Mouse (Mus musculus): ENCODE results near the gene Kif1b. TPM values are rescaled to one million over a fixed set of nuclear protein-coding genes. Genes with fewer than 3 reads are reported as not detected.
A peak's percentile ranks its signal among the peaks of the same experiment; 100 is the strongest.
"Not testable (repeated sequence)": the region's sequence is repeated elsewhere in the genome, so short reads cannot be mapped to it uniquely, and the experiment has no call there.

The Kif1b gene
- polyA plus RNA-seq, 1 experiment from 2014 or later, result 5.1 TPM

DNA sequence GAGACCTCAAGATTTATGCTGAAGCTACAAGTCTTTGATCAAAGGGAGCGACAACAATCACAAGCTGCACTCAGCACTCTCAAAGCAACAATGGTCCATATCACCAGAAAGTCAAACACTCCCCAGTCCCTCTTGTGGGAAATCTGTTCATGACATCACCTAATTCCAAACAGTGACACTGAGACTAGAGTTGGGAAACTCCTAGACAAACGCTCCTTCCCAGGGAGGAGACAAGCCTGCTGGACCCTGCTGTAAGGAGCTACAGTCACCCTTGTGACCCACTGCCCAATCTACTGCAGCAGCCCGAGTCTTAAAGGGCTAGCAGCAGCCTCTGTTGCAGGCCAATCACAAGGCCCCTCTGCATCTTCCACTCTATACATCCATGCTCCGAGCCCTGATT, 127.9 kb downstream of the Kif1b start:
- H3K4me1 ChIP-seq (replicated peaks), result peaks cover 4% of the 10 kb centered on the region
- no peaks in the 10 kb centered on the region for H3K27me3 ChIP-seq
- peaks cover 17% of the 10 kb centered on the region for H3K36me3 ChIP-seq
- H3K27ac ChIP-seq, result peak overlapping the region; percentile 53
- no peak overlapping the region for H3K9ac ChIP-seq
- DNase-seq (no peak), ATAC-seq (ENCODE audit: low read depth) (no peak)
- H3K9me3 ChIP-seq (replicated peaks), result no peaks in the 10 kb centered on the region
- no peak overlapping the region for H3K4me2 ChIP-seq
- H3K4me3 ChIP-seq (replicated peaks), result no peak overlapping the region
- WGBS (ENCODE audit: insufficient replicate concordance), result 59% methylated on average over 4 of the region's 4 CpGs

DNA sequence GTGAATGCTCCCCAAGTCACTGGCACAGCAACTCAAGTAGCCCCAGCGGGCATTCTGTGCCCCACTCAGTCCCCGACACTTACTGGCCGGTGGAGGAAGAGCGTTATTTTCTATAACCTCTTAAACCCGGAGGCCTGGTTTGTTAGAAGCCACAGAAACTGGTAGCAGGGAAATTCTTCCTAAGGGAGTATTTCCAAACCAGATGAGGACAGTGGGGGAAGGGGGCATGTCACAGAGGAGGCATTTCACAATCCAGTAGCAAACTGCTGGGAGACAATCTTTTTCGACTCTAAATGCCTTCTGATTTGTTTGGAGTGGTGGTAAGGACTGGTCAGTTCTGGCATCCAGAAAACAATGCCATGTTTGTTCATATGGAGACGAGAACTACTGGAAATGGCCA, 128.3 kb downstream of the Kif1b start:
- DNase-seq, result no peak

DNA sequence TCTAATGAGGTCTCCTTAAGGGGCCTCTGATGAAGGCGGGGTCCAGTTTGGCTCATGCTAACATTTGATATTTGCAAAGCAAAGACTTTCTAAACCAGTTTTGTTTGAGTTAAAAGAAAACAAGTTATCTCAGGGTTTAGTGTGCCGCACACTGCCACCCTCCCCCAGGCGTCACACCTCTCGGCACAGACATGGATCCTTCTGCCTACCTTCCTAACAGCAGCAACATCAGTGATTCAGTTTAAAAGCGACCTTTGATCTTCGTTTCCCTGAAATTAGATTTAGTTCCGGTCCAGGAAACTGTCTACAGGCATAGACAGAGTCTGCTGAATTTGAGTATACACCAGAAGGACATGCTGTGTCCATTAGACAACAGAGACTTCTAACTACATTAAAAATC, 129.2 kb downstream of the Kif1b start:
- DNase-seq, result no peak
- no peaks in the 10 kb centered on the region for H3K27me3 ChIP-seq
- peaks cover 5% of the 10 kb centered on the region for H3K4me1 ChIP-seq (replicated peaks)
- H3K4me2 ChIP-seq, result no peak overlapping the region
- 69% methylated on average over 7 of the region's 7 CpGs for WGBS (ENCODE audit: insufficient replicate concordance)
- H3K27ac ChIP-seq, result no peak overlapping the region
- no peak for ATAC-seq (ENCODE audit: low read depth)
- H3K36me3 ChIP-seq, result peaks cover 13% of the 10 kb centered on the region
- H3K4me3 ChIP-seq (replicated peaks), result no peak overlapping the region
- no peak overlapping the region for H3K9ac ChIP-seq
- no peaks in the 10 kb centered on the region for H3K9me3 ChIP-seq (replicated peaks)

More for the DNA sequence above, 128.3 kb downstream of the Kif1b start:
- no peaks in the 10 kb centered on the region for H3K27me3 ChIP-seq
- 69% methylated on average over 7 of the region's 7 CpGs for WGBS (ENCODE audit: insufficient replicate concordance)
- no peak for ATAC-seq (ENCODE audit: low read depth)
- H3K36me3 ChIP-seq, result peaks cover 17% of the 10 kb centered on the region
- H3K4me2 ChIP-seq, result no peak overlapping the region
- H3K27ac ChIP-seq, result peak overlapping the region; percentile 60
- H3K4me1 ChIP-seq (replicated peaks), result peaks cover 4% of the 10 kb centered on the region
- no peaks in the 10 kb centered on the region for H3K9me3 ChIP-seq (replicated peaks)
- H3K9ac ChIP-seq, result no peak overlapping the region
- H3K4me3 ChIP-seq (replicated peaks), result no peak overlapping the region

DNA sequence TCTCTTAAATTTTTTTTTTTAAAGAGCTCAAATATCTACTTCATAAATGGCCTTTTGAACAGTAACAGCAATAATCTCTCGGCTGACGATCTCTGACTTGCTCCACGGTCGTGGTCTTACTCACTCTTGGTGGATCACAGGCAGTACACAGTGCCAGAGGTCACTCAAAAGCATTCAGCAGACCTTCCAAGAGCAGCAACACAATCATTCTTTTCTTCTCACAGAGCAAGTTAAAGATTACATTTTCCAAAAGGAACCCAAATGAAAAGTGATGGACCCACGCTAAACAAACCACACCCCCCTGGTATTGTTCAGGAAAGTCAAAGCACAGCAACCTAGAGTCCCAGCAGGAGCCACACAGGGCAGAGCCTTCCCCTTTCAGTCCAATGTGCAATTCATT, 130.4 kb downstream of the Kif1b start:
- H3K27me3 ChIP-seq, result no peaks in the 10 kb centered on the region
- DNase-seq, result no peak
- H3K9me3 ChIP-seq (replicated peaks), result no peaks in the 10 kb centered on the region
- ATAC-seq (ENCODE audit: low read depth), result no peak
- no peak overlapping the region for H3K27ac ChIP-seq
- H3K9ac ChIP-seq, result no peak overlapping the region
- H3K36me3 ChIP-seq, result peaks cover 7% of the 10 kb centered on the region; the same call in 1 of the 2 replicates
- peaks cover 17% of the 10 kb centered on the region for H3K4me1 ChIP-seq (replicated peaks)
- no peak overlapping the region for H3K4me3 ChIP-seq (replicated peaks)
- no peak overlapping the region for H3K4me2 ChIP-seq
- WGBS (ENCODE audit: insufficient replicate concordance), result 66% methylated on average over 5 of the region's 5 CpGs

DNA sequence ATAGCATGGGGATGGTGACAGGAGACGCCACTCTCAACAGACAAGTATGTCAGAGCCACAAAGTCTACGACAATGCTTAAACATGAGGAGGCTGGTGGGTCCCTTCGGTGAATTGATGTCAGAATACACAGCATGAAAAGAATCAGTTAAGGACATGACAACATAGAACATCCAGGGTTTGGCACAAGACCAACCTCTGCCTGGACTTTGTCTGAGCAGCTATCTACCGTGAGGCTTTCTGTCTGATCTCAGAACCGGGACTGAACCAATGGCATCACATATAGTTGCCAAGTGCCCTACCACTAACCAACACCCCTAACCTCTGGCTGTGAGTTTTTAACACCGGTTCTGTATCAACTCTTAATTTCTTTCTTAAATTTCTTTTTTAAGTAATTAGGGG, 130.8 kb downstream of the Kif1b start:
- H3K4me3 ChIP-seq (replicated peaks), result no peak overlapping the region
- H3K27ac ChIP-seq, result no peak overlapping the region
- H3K9me3 ChIP-seq (replicated peaks), result no peaks in the 10 kb centered on the region
- H3K36me3 ChIP-seq, result peaks cover 3% of the 10 kb centered on the region; the same call in 1 of the 2 replicates
- H3K4me1 ChIP-seq (replicated peaks), result peaks cover 21% of the 10 kb centered on the region
- 72% methylated on average over 6 of the region's 6 CpGs for WGBS (ENCODE audit: insufficient replicate concordance)
- ATAC-seq (ENCODE audit: low read depth) (no peak), DNase-seq (no peak)
- no peak overlapping the region for H3K9ac ChIP-seq
- H3K27me3 ChIP-seq, result no peaks in the 10 kb centered on the region
- no peak overlapping the region for H3K4me2 ChIP-seq

DNA sequence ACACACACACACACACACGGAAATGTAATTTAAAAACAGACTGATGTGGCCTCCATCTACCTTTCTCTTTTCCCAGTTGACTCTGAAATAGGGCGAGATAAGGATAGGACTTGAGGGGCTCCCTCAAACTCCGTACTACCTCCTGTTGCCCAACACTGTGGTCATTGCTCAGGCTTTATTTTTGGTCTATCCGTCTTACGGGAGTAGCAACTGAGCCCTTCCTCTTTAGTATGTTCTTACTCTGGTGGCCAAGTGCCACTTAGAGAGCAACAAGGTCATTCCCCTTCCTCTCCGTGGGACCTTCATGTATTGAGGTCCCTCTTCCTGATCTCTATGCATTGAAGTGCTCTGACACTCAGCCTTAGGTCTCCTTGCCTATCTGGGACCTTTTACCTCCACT, 133.8 kb downstream of the Kif1b start:
- Histone ChIP-seq H3K36me3 (no peaks in the 10 kb centered on the region), H3K4me3 (replicated peaks) (no peak overlapping the region), H3K4me2 (no peak overlapping the region), H3K27ac (no peak overlapping the region), H3K9me3 (replicated peaks) (no peaks in the 10 kb centered on the region), H3K9ac (no peak overlapping the region), H3K27me3 (no peaks in the 10 kb centered on the region), H3K4me1 (replicated peaks) (peaks cover 32% of the 10 kb centered on the region)
- DNase-seq (no peak), ATAC-seq (ENCODE audit: low read depth) (no peak)
- WGBS (ENCODE audit: insufficient replicate concordance), result 46% methylated on average over 6 of the region's 6 CpGs

DNA sequence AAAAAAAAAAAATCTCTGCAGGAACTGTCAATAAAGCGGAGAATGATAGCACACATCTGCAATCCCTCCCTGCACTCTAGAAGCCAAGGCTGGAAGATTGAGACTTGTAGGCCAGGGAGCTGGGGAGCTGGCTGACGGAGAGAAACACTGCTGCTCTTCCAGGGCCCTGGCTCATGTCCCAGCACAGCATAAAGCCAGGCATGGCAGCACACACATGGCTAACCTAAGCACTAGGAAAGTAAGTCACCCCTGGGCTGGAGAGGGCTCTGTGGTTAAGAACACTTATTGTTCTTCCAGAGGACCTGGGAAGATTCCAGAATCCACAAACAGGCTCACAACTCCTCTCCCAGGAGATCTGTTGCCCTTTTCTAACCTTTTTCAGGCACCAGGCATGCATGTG, 134.8 kb downstream of the Kif1b start:
- Histone ChIP-seq H3K4me1 (replicated peaks) (peaks cover 40% of the 10 kb centered on the region), H3K36me3 (no peaks in the 10 kb centered on the region), H3K4me2 (no peak overlapping the region), H3K27me3 (no peaks in the 10 kb centered on the region), H3K4me3 (replicated peaks) (no peak overlapping the region), H3K9ac (no peak overlapping the region), H3K9me3 (replicated peaks) (no peaks in the 10 kb centered on the region), H3K27ac (peak overlapping the region; percentile 25; the same call in 1 of the 2 replicates)
- 85% methylated on average over 2 of the region's 2 CpGs for WGBS (ENCODE audit: insufficient replicate concordance)
- ATAC-seq (ENCODE audit: low read depth) (no peak), DNase-seq (no peak)

DNA sequence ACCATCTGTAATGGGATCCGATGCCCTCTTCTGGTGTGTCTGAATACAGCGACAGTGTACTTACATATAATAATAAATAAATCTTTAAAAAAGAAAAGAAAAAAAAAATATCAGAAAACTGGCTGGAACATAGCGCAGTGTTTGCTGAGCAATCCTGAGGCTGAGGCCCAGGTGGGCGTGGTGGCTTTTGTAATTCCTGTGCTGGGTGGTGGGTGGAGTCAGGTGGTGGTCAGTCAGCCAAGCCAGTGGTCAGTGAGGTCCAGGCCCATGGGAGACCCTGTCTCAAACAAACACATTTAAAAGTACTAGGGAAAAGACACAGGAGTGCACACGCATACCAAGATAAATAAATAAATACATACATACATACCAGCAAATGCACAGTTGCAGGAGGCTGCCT, 135.4 kb downstream of the Kif1b start:
- ATAC-seq (ENCODE audit: low read depth), result no peak
- Histone ChIP-seq H3K4me2 (no peak overlapping the region), H3K36me3 (no peaks in the 10 kb centered on the region), H3K4me1 (replicated peaks) (peaks cover 44% of the 10 kb centered on the region), H3K9me3 (replicated peaks) (no peaks in the 10 kb centered on the region), H3K4me3 (replicated peaks) (no peak overlapping the region), H3K27ac (peak overlapping the region; percentile 59; the same call in 1 of the 2 replicates), H3K9ac (no peak overlapping the region), H3K27me3 (no peaks in the 10 kb centered on the region)
- DNase-seq, result no peak
- WGBS (ENCODE audit: insufficient replicate concordance), result 80% methylated on average over 5 of the region's 5 CpGs

DNA sequence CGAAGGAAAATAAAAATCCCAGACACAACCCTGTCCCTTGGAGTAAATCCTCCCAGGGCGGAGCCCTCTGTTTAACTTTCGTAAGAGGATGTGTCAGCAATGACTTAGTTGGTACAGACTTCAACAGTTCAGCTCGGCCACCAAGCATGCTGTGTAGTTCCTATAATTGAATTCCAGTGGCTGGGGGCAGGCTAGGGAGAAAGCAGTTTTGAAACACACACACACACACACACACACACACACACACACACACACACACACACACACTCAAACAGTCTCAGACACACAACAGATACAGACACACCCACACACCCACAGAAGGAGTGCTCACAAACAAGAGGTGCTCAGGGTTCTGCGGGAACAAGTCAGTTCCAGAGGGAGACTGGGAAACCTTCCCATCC, 135.9 kb downstream of the Kif1b start:
- Histone ChIP-seq H3K27ac (peak overlapping the region; percentile 59), H3K27me3 (no peaks in the 10 kb centered on the region), H3K36me3 (no peaks in the 10 kb centered on the region), H3K9ac (no peak overlapping the region), H3K4me1 (replicated peaks) (peaks cover 48% of the 10 kb centered on the region), H3K9me3 (replicated peaks) (no peaks in the 10 kb centered on the region), H3K4me3 (replicated peaks) (no peak overlapping the region), H3K4me2 (no peak overlapping the region)
- WGBS (ENCODE audit: insufficient replicate concordance), result 55% methylated on average over 5 of the region's 5 CpGs
- ATAC-seq (ENCODE audit: low read depth) (no peak), DNase-seq (no peak)

DNA sequence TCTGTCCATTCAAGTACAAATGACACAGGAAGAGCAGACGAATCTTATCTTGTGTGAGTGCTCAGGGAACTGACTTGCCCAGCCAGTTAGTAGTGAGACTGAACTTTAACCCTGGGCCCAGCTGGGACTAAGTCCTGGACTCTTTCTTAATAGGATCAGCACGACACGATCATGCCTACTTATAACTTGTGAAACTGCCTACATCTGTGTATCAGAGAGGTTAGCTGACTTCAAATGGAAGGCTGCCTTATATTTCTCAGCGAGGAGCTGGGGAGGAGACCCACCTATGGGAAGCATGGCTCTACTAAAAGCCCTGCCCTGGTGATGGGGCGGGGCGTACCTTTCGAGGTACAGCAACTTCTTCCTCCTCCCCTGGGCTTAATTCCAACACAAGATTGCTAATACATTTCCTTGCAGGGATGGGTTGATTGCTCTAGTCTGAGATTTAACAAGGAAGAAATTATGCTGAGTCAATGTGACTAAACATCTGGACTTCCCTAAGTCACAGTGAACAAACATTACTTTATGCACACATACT, 137.0 kb downstream of the Kif1b start:
- Histone ChIP-seq H3K36me3 (no peaks in the 10 kb centered on the region), H3K27me3 (no peaks in the 10 kb centered on the region), H3K4me1 (replicated peaks) (peaks cover 55% of the 10 kb centered on the region), H3K4me3 (replicated peaks) (no peak overlapping the region), H3K27ac (peak overlapping the region; percentile 53), H3K9me3 (replicated peaks) (no peaks in the 10 kb centered on the region), H3K4me2 (no peak overlapping the region), H3K9ac (no peak overlapping the region; the same call in 1 of the 2 replicates)
- 50% methylated on average over 7 of the region's 7 CpGs for WGBS (ENCODE audit: insufficient replicate concordance)
- ATAC-seq (ENCODE audit: low read depth) (no peak), DNase-seq (no peak)

DNA sequence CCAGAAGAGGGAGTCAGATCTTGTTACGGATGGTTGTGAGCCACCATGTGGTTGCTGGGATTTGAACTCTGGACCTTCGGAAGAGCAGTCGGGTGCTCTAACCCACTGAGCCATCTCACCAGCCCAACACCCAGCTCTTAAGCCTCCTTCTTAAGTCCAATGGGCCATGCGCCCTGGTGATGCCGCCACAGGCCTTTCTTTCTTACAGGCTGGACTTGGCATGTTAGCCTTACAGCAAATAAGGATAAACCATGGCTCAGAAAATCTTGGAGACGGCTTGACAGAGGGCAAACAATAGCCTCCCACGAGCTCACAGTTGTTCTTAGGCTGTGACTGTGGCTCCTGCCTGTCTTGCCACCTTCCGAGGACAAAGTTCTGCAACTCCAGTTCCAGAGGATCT, 137.6 kb downstream of the Kif1b start:
- not testable (repeated sequence) for ATAC-seq (ENCODE audit: low read depth); H3K9me3 ChIP-seq (replicated peaks); H3K4me2 ChIP-seq; H3K36me3 ChIP-seq; H3K9ac ChIP-seq; H3K4me3 ChIP-seq (replicated peaks); DNase-seq; H3K27me3 ChIP-seq
- peak overlapping the region; percentile 53 for H3K27ac ChIP-seq
- 77% methylated on average over 7 of the region's 8 CpGs for WGBS (ENCODE audit: insufficient replicate concordance)
- H3K4me1 ChIP-seq (replicated peaks), result peaks cover 61% of the 10 kb centered on the region

DNA sequence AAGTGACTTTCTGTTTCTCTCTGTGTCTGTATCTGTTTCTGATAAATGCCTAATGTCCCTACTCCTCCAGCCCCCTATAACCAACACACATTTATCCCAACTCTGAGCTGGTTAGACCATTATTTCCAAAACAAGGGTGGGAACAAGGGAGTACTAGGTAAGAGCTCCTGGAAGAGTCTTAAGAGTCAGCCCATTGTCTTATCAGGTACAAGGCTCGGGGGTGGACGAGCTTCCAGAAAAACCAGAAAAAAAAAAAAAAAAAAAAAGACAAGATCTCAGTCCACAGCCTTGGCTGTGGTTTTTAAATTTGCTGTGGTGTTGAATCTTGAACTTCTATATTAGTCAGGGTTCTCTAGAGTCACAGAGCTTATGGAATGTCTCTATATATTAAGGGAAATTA, 139.5 kb downstream of the Kif1b start:
- Histone ChIP-seq H3K36me3 (peaks cover 15% of the 10 kb centered on the region), H3K9ac (peak overlapping the region; percentile 51), H3K4me1 (replicated peaks) (peaks cover 76% of the 10 kb centered on the region), H3K27me3 (no peaks in the 10 kb centered on the region), H3K4me2 (peak overlapping the region; percentile 96), H3K9me3 (replicated peaks) (no peaks in the 10 kb centered on the region), H3K27ac (peak overlapping the region; percentile 41; the same call in 1 of the 2 replicates), H3K4me3 (replicated peaks) (peak overlapping the region; percentile 85)
- no peak for ATAC-seq (ENCODE audit: low read depth)
- no peak for DNase-seq
- 12% methylated on average over 2 of the region's 2 CpGs for WGBS (ENCODE audit: insufficient replicate concordance)

Measured in liver, embryonic 13.5 days (tissue).